ENCODE assay signal across 9 mouse cellular contexts in genomic region chr1:55618617-55619286, GRCm38 (mm10).
DNase-seq lines count a peak whose midpoint lies in the region; ATAC-seq and TF ChIP-seq lines count a peak whose summit lies in the region.
"Had no signal": no experiment of that assay in that cellular context is flagged by ENCODE, and none has a peak within 500 bp of the region (broad histone marks: within the 10 kb centered on the region; RNA-seq: fewer than 3 reads in every experiment).

No protein-coding gene starts in this region.

- DNase-seq in adipocyte (ENCODE audit: low spot score), result peak; percentile 80
- peak; percentile 72 for DNase-seq in gastrocnemius, adult 2 months
- peak; percentile 26 to 53 for DNase-seq in layer of hippocampus, postnatal 10 days (ENCODE audit: low spot score in 2 of 2)
- DNase-seq in embryo, embryonic 9.5 days (ENCODE audit: extremely low spot score), result no peak
- no peak for DNase-seq in neural tube, embryonic 10.5 days (ENCODE audit: extremely low spot score, low spot score)
- DNase-seq in spleen, postnatal 10 days (ENCODE audit: low spot score in 2 of 2), result no peak

- H3K27me3 ChIP-seq in hindbrain, embryonic 15.5 days, result no peaks in the 10 kb centered on the region
- no peaks in the 10 kb centered on the region for H3K27me3 ChIP-seq in hindbrain, embryonic 13.5 days
- H3K27me3 ChIP-seq: CH12.LX had no signal

- peak; percentile 11; the same call in 1 of the 2 replicates for TF ChIP-seq CTCF in gastrocnemius, adult 2 months (IDR thresholded peaks at IDR 0.05)

- intact Hi-C loops in gastrocnemius, adult 2 months (cut with DNase I), result no loop called here

- no peak overlapping the region for H3K4me2 ChIP-seq in hindbrain, embryonic 15.5 days
- H3K4me2 ChIP-seq in hindbrain, embryonic 13.5 days, result no peak overlapping the region

- ATAC-seq in hindbrain, embryonic 15.5 days (ENCODE audit: low FRiP score, low read depth), result peak; percentile 30; the same call in 1 of the 2 replicates
- ATAC-seq in hindbrain, embryonic 13.5 days (ENCODE audit: low FRiP score), result no peak

- no peaks in the 10 kb centered on the region for H3K36me3 ChIP-seq in hindbrain, embryonic 15.5 days
- H3K36me3 ChIP-seq in hindbrain, embryonic 13.5 days, result no peaks in the 10 kb centered on the region

- H3K9me3 ChIP-seq in hindbrain, embryonic 15.5 days, result no peaks in the 10 kb centered on the region
- H3K9me3 ChIP-seq in hindbrain, embryonic 13.5 days, result no peaks in the 10 kb centered on the region

- 67% methylated on average over 7 of the region's 7 CpGs for WGBS in hindbrain, embryonic 15.5 days
- WGBS in hindbrain, embryonic 13.5 days, result 74% methylated on average over 7 of the region's 7 CpGs

- no peak overlapping the region for H3K9ac ChIP-seq in hindbrain, embryonic 15.5 days
- no peak overlapping the region for H3K9ac ChIP-seq in hindbrain, embryonic 13.5 days

- H3K4me3 ChIP-seq in hindbrain, embryonic 15.5 days, result no peak overlapping the region
- H3K4me3 ChIP-seq in hindbrain, embryonic 13.5 days, result no peak overlapping the region
- no peak overlapping the region for H3K4me3 ChIP-seq in gastrocnemius, adult 2 months

- no peak overlapping the region for H3K27ac ChIP-seq in hindbrain, embryonic 15.5 days (replicated peaks)
- H3K27ac ChIP-seq in hindbrain, embryonic 13.5 days, result no peak overlapping the region
- peak overlapping the region; percentile 62 for H3K27ac ChIP-seq in gastrocnemius, adult 2 months

- no peaks in the 10 kb centered on the region for H3K4me1 ChIP-seq in hindbrain, embryonic 15.5 days (replicated peaks)
- peaks cover 12% of the 10 kb centered on the region for H3K4me1 ChIP-seq in hindbrain, embryonic 13.5 days (replicated peaks)

Comparison
In these comparisons a context has a peak if more than half of its experiments do, and no peak if none do; other contexts are left out.
1. DNase-seq: peak in adipocyte (single experiment), gastrocnemius, adult 2 months (single experiment) and layer of hippocampus, postnatal 10 days (2 of 2); none in embryo, embryonic 9.5 days (single experiment), neural tube, embryonic 10.5 days (single experiment) and spleen, postnatal 10 days (0 of 2).